Mouse (Mus musculus) spleen, adult 12 weeks (tissue): Measurements from ENCODE around the gene Gm20481.
"Not testable (repeated sequence)": the region's sequence is repeated elsewhere in the genome, so short reads cannot be mapped to it uniquely, and the experiment has no call there.

ENCODE experiments used
- DNase-seq: peaks from one replicate; pipeline ENCODE4 v3.0.0; 2022; ENCODE audit warnings: low spot score

The Gm20481 gene

GRCm38 (mm10) chr17:34969822-34970221, at the start of gene Gm20481:
Gm20481 (plus strand) TSS chr17:34969912.
- not testable (repeated sequence) for DNase-seq

- no peak for DNase-seq
Measured at GRCm38 (mm10) chr17:34922939-34923338, 46.8 kb upstream of the Gm20481 start.

- no peak for DNase-seq
Measured at GRCm38 (mm10) chr17:34924258-34924657, 45.5 kb upstream of the Gm20481 start.

- no peak for DNase-seq
Measured at GRCm38 (mm10) chr17:34927306-34928019, 42.2 kb upstream of the Gm20481 start.

- DNase-seq = no peak
Measured at GRCm38 (mm10) chr17:34928841-34929240, 40.9 kb upstream of the Gm20481 start.

GRCm38 (mm10) chr17:34931061-34931734, 38.5 kb upstream of the Gm20481 start, which contains the start of gene Neu1:
Neu1 (plus strand) TSS chr17:34931253.
- peak; percentile 86 for DNase-seq

- DNase-seq = peak; percentile 11
Measured at GRCm38 (mm10) chr17:34931735-34932098, 38.0 kb upstream of the Gm20481 start.

GRCm38 (mm10) chr17:34932287-34932686, 37.4 kb upstream of the Gm20481 start:
- DNase-seq = no peak

- no peak for DNase-seq
Measured at GRCm38 (mm10) chr17:34934031-34934430, 35.7 kb upstream of the Gm20481 start.

- DNase-seq = no peak
Measured at GRCm38 (mm10) chr17:34934830-34935229, 34.9 kb upstream of the Gm20481 start.

- DNase-seq = no peak
Measured at GRCm38 (mm10) chr17:34937960-34938505, 31.7 kb upstream of the Gm20481 start.

GRCm38 (mm10) chr17:34941344-34942041, 28.2 kb upstream of the Gm20481 start:
- DNase-seq = no peak

GRCm38 (mm10) chr17:34943128-34943815, 26.4 kb upstream of the Gm20481 start:
- no peak for DNase-seq

GRCm38 (mm10) chr17:34944362-34944761, 25.4 kb upstream of the Gm20481 start:
- no peak for DNase-seq

- DNase-seq = no peak
Measured at GRCm38 (mm10) chr17:34946486-34947140, 23.1 kb upstream of the Gm20481 start.

GRCm38 (mm10) chr17:34947606-34948005, 22.1 kb upstream of the Gm20481 start:
- DNase-seq = no peak

- not testable (repeated sequence) for DNase-seq
Measured at GRCm38 (mm10) chr17:34948721-34949552, 20.8 kb upstream of the Gm20481 start.

GRCm38 (mm10) chr17:34949553-34949969, 20.2 kb upstream of the Gm20481 start:
- DNase-seq = no peak

- DNase-seq = no peak
Measured at GRCm38 (mm10) chr17:34950514-34951455, 18.9 kb upstream of the Gm20481 start.
